Mouse (Mus musculus) heart, adult 9 months (tissue): ENCODE data around the gene Olig1.

ENCODE experiments used
- DNase-seq, 2 experiments: peaks; one replicate each; pipeline ENCODE4 v3.0.0; 2022; ENCODE audit warnings: low spot score in 2 of 2

Gene Olig1

DNA sequence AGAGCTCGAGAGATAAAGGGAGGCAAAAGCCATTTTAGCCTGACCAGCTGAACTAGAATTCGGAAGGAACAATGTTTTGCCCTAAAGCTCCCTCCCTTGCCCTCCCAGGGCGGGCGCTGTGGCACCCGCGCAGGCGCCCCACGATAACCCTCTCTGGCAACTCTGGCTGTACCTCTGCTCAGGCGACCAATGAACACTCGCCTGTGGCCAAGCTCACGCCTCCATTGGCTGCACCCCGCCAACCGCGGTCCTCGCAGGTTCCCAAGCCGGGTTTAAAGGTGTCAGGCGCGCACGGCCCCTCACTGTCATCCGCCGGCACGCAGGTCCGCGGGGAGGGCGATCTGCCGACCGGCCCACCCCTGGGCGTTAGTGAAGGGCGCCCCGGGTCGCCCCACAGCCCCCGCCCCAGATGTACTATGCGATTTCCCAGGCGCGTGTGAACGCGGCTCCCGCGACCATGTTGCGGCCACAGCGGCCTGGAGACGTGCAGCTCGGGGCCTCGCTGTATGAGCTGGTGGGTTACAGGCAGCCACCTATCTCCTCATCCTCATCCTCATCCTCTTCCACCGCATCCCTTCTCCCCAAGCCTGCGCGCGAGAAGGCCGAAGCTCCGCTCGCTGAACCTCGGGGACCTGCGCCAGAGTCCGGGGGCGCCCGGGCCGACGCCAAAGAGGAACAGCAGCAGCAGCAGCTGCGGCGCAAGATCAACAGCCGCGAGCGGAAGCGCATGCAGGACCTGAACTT lies at the start of gene Olig1:
Gene Olig1, plus strand, starts transcription at position 305 of the 744 bp plus-strand sequence.
- peak; percentile 45 to 51 for DNase-seq

DNA sequence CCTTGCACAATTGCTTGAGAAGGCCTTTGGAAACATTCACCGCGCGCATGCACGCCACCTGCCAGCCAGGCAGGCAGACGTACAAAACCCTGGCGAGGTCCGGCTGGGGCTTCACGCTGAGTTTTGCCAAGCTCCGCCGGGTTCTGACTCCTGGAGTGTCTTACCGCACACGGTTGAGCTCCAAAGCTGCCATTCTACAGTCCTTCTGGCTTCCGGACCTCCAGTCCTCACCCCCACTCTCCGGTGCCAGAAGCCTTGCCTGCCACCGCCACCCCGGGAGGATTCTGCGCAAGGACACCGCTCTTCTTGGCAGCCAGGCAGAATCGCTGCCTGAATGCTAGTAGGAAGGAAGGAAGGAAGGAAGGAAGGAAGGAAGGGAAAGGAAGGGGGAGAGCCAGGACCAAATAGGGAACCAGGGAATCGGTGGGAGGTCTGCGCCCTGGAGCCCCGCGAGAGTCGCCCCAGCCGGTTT lies 47.4 kb upstream of the Olig1 start:
- no peak for DNase-seq

DNA sequence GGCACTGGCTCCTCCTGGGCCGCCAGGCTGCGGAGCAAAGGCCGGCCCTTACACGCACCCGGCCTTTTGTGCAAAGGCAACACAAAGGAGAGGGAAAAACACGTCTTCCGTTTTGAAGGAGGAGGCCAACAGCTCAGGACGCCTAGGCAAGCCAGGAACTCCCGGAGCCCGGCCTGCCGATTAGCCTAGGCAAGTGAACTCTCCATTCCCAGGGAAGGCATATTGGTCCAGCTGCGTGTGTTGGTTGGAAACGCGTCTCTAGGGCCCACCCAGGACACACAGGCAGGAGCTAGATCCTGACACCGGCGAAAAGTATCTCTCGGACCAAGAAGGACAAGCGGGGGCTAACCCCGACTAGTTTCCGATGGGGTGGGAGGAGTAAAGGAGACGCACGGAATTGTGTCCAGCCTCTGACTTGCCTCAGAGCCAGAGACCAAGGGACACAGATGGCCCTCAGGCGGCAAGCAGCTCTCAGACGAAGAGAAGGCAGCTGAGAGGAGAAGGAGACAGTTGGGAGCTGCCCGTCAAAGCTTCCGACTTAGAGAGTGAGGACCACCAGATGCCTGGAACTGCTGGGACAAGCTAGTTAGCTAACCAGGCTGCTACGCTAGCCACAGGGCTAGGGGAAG lies 46.8 kb upstream of the Olig1 start:
- DNase-seq, result no peak

DNA sequence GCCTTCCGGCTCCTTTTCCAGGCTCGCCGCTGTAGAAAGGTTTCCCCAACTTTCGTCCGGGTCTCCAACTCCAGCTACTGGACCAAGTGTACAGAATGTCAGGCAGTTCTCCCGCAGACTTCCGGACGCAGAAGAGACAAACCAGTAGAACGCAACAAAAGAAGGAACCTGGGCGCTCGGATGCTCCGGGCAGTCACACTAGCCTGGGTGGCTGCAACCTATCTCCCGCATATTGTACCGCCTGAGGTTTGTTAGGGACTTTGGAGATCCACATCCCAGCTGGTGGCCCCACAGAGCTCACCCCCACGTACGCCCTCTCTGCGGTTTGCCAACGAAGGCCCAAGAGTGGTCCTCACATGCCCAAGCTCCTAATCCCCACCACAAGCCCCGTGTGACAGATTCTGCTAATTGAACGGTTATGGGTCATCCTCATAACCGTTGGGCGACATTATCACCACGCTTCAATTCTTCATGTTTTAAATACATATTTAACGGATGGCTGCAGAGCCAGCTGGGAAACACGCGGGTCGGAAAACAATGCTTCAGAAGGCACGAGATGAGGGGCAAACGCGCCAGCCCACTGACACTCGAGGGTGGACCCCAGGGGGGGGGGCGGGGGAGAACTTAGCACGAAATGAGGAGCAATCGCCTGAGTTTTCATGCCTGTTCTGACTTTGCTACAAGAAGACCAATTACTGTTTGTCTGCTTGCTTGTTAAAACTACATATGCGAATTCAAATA lies 46.1 kb upstream of the Olig1 start:
- DNase-seq, result no peak

DNA sequence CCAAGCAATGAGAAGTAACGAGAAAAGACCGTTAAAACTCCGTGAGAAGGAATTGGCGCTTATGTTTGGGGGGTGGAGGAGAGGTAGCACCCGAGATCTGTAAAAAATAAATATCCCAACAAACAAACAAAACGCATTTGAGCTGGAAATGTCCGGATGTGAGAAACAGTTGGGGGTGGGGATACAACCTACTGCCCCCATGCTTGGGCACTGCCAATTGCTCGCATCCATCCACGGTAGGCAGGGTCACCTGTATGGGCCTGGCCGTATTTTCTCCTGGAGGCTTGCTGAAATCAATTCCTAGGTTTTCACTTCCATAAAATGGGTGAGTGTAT lies 45.5 kb upstream of the Olig1 start:
- no peak for DNase-seq

DNA sequence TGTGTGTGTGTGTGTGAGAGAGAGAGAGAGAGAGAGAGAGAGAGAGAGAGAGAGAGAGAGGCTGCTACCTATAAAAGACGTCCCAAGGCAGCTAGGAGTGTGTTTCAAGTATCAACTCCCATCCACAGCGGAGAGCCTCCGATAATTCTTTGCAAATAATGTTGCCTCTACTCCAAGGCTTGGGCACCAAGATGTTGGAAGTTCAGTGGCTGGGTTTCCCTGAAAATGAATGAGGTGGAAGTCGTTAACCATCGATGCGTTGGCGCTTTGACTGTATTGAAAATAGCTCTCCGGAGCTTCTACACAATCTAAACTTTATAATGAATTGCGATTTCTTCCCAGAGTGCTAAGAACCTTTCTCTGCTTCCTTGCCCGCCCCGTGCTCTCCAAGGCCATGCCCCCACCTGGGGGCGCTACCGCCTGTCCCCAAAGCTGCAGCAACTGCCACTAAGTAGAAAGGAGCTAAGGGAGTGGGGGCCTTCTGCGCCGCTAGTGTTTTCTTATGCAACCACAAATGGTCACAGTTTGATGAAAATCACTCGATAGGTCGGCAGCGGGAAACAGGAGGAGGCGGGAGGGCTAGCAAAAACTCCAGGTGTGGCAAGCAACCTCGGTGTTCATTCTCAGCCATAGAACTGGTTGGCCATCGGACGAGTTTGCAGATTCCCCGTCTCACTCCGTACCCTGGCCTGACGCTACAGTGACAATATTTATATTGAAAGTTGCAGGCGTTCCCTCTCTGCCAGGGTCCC lies 44.9 kb upstream of the Olig1 start:
- DNase-seq, result no peak

DNA sequence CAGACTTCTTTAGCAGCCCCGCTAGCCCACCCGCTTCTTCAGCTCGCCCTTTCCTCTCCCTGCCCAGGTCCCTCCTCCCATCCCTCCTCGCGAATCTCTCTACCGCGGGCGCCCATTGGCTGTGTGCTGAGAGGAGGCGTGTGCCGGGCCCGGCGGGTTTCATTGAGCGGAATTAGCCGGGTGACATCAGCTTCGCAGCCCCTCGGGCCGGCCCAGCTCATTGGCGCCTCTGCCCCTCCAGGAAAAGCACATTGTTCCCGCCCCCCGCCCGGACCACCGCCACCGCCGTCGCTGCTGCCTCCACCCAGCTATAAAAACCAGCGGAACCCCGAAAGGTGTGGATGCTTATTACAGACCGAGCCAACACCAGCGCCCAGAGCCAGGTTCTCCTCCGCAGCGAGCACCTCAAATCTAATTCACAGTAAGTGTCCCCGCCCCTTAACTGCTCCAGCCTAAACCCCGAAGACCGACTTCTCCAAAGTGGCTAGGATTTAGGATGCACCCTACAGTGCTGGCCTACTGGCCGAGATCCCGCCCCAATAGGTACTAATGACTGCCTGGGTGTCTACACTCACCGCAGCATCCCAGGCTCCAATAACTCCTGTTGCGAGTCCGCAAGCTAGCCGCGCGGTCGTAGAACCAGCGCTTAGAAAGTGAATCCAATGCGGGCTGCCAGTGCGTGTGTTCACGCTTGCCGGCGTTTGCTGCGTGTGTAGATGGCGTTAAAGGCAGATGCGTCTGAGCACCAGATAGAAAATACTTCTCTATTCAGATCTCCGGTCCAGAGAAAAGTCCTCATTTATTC lies 44.1 kb upstream of the Olig1 start, which contains the start of gene Olig2:
Gene Olig2, plus strand, starts transcription at position 225 of the 805 bp plus-strand sequence.
- no peak for DNase-seq

DNA sequence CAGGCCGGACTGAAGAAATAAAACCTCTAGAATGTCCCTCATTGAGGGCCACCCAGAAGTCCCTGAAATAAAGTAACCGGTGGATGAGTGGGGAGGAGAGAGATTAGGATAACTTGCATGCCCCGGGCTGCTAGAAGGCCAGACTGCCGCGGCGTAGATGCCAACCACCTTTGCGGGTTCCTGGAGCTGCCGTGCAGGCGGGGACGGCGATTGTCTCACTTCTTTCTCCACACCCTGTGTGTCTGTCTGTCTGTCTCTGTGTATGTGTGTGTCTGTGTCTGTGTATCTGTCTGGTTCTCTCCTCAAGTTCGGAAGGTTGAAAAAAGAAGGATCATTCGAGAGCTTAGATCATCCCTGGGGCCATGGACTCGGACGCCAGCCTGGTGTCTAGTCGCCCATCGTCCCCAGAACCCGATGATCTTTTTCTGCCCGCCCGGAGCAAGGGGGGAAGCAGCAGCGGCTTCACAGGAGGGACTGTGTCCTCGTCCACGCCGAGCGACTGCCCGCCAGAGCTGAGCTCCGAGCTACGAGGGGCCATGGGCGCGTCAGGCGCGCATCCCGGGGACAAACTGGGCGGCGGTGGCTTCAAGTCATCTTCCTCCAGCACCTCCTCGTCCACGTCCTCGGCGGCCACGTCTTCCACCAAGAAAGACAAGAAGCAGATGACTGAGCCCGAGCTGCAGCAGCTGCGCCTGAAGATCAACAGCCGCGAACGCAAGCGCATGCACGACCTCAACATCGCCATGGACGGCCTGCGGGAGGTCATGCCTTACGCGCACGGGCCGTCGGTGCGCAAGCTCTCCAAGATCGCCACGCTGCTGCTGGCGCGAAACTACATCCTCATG lies 43.3 kb upstream of the Olig1 start:
- DNase-seq, result no peak

DNA sequence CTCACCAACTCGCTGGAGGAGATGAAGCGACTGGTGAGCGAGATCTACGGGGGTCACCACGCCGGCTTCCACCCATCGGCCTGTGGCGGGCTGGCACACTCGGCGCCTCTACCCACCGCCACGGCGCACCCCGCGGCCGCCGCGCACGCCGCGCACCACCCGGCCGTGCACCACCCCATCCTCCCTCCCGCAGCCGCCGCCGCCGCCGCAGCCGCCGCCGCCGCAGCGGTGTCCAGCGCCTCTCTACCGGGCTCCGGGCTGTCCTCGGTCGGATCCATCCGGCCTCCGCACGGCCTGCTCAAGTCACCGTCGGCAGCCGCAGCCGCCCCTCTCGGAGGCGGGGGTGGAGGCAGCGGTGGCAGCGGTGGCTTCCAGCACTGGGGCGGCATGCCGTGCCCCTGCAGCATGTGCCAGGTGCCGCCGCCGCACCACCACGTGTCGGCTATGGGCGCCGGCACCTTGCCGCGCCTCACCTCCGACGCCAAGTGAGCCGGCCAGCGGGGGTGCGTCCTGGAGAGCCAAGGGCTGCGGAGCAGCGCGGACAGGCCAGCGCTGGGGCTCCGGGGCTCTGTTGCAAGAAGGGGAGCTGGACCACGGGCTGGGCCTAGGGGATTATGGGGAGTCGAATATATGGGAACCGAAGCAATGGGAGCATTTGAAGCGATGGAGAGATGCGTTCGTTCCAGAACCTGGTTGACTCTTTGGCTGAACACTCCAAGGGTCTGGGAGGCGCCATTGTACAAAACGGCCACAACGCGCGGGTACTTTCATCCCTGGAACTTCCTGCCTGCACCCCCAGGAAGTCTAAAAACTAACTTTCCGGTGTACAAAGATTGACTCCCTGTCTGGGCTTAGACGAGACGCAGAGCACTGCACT lies 42.5 kb upstream of the Olig1 start:
- no peak for DNase-seq

DNA sequence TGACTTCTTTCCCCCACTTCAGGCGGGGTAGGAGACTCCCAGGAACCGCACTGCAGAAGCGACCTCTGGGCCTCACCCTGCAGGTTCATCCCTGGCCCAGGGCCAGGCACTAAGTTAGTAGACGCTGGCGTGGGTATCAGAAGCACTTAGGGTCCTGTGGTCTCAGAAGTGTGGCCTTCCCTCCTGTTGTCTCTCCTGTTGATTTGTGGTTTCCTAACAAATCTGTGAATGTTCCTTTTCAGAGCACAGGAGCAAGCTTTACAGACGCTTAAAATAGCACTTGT lies 41.9 kb upstream of the Olig1 start:
- no peak for DNase-seq

DNA sequence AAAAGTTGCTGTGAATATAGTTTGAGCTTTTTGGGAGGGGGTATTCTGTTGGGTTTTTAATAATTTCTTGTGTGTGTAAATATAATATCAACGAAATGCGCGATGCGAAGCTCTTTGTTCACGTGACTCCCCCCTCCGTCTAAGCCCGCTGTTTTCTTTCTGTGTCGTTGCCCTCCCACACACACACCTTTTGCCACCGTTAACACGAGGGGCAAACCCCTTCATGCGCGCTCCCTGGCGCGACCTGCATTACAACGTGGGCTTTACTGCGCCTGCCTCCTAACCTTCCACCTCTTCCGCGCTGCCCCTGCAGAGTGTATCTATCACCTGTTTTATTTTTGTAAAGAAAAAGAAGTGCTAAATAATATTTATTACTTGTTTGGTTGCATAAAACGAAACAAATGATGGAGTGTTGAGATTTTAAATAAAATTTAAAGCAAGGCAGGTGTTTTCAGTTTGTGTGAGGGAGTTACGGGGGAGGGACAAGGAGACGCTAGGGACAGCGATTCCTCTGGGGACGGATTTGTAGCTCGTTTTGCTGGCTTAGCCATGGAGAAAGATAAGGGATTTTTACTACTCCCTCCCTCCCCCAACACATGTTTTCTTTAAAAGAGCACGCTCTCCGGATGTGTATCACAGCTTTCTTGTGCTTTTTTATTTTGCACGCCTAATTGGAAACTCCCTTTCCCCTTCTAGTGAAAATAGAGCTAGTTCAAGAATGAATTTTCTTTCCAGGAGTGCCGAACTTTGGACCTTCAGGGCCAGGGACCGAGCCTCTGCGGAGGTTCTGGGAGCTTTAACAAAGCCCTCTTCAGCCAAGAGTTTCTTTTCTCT lies 41.1 kb upstream of the Olig1 start:
- no peak for DNase-seq

DNA sequence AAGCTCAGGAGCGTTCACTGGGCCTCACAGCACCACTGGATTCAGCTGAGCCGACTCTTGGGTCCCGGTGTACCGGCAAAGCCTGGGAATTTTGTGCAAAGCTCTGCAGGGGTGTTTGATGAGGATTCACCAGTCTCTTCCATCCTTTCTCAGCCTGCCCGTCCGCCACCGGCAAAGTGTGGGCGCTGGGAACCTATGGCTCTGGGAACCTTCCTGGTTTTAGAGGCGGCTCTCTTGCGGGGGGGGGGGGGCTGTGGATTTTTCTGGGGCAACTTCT lies 40.6 kb upstream of the Olig1 start:
- DNase-seq, result no peak

DNA sequence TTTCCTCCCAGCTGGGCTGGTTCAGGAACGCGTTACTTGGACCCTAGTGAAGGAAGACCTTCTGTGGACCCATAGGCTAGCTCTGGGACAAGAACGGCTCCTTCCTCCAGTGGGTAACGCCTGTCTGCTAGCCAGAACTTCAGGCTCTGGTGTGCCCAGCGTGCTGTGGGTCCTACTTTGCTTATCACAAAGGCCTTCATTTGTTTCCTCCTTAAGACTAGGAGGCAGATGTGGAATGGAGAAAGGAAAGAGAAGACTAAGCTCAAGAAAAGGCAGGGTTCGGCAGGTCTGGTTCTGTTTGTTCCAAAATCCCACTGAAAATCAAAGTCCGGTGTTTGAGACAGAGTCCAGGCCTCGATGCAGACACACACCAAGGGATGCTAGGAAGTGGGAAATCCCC lies 39.9 kb upstream of the Olig1 start:
- no peak for DNase-seq

DNA sequence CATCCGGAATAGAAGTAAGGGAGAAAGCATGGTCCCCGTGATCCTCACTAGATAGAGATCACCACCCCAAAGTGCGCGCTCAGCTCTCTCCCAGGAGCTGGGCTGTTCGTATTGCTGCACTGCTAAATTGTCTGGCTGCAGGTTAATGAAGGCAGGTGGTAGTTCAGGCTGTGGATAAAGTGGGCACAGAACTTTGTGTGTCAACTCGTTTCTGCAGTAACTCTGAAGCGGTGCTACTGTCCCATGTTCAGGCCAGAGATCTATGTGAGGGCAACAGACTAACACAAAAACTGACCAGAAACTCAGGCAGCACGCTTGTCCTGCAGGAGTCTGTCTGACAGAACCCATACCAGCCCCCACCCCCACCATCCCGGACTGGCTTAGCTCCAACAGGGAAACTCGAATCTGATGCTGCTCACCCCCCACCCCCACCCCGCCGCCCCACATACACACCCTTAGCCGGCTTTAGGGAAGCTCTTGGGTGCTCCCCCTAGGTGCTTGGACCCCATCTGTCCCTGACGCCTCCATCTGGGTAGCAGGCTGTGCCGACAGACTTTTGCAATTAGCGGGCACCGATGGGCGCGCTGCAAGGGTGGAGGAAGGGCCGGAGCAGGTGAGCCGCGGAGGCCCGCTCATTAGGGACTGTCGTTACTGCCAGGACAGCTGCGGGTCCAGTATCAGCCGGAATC lies 37.6 kb upstream of the Olig1 start:
- no peak for DNase-seq

DNA sequence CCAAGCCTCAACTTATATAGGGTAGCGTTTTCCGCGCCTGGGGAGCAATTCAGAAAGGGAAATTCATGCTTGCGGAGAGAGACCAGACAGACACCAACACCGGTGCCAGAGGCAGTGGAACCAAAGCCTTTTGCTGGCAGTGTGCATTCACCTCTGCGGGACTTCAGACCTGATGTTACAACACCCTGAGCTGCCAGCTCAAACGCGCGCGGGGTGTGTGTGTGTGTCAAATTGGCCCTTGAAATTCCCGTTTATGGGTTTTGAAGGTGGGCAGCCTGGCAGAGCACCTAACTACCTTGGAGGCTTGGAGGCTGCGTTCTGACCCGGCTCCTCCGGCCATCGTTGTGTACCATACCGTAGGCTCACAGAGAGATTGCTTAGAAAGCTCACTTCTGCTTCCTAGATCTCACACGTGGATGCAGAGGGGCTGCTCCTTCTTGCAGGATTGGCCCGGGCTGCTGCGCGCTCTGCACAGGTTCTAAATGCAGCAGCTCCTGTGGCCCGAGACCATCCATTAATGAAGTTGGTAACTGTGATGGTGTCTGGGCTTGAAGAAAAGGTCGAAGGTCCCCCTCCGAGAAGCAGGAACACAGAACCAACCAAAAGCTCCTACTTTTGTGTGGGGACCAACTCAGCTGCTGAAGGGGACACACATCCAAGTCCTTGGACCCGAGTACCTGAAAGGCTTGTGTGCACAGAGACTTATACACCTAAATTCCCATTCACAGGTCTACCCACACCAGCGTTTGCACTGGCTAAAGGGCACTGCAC lies 36.9 kb upstream of the Olig1 start:
- no peak for DNase-seq

DNA sequence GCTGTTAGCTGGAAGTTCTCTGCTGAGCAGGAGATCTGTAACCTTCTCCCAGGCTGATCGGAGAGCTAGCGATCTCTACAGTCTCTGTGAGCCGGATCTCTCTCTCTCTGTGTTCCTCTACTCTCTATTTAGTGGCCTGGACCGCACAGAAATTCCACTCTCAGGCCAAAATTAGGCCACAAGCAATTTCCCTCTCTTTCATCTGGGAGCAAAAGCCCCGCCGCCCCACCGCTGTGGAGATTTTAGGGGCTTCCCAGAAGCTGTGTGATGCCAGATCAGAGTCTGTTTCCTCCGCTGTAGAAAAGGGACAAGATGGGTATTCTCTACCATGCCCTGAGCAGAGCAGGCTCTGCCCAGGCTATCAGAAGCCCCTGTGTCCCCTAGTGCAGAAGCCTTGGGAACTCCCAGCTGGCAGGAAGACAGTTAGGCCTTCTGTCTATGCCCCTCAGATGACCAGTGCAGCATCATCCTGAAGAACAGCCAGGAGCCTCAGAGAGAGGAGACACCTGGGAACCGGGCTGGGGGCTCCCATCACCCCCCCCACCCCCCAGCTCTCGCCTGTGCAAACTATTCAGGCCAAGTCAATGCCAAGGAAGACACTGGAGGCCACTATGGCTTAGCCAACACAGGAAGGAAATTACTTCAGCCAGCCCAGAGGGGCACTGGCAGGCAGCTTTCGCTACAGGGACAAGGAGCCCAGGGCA lies 36.2 kb upstream of the Olig1 start:
- no peak for DNase-seq

DNA sequence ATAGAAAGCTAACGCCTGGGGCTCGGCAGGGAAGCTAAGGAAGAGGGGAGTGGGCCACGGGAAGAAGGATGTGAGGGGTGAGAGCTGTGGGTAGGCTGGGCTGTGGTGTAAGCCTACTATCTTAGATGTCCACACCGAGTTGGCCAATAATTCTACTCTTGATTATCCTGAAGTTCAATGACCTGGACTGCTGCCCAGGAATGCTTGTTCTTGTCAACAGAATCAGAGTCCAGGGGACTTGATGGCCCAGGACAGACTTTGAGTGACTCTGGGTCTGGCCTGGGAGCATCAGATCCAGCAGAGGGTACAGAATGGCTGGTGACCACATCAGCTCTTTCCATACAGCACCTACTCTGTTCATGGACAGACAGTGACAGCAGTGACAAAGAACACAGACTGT lies 30.5 kb upstream of the Olig1 start:
- no peak for DNase-seq
